Mouse (Mus musculus) forebrain, embryonic 14.5 days (tissue): Measurements from ENCODE around the gene Tsx. TPM values are rescaled to one million over a fixed set of nuclear protein-coding genes. Genes with fewer than 3 reads are reported as not detected.
A peak's percentile ranks its signal among the peaks of the same experiment; 100 is the strongest.
"Not testable (repeated sequence)": the region's sequence is repeated elsewhere in the genome, so short reads cannot be mapped to it uniquely, and the experiment has no call there.

Experiments used
- ATAC-seq: fragments of 200-750 bp; cut with Nextera tagmentation; 2 replicates; pipeline ENCODE4 v1.8.0; 2017; ENCODE audit warnings: mild to moderate bottlenecking, moderate library complexity
- DNase-seq: peaks from one replicate; pipeline ENCODE4 v3.0.0-alpha.2; 2015; ENCODE audit warnings: low spot score
- H3K27ac ChIP-seq: fragments of 300-500 bp; sonication (generic); 2 replicates; pipeline ENCODE4 v1.5.1; 2014; ENCODE audit warnings: low read depth, mild to moderate bottlenecking, control low read depth, low read length, moderate library complexity
- H3K27me3 ChIP-seq: fragments of 300-500 bp; sonication (generic); replicated peaks from 2 replicates; pipeline ENCODE4 v1.6.1; 2014; ENCODE audit warnings: low read length, control low read depth, mixed read lengths; ENCODE audit not compliant: control insufficient read depth, insufficient read depth
- H3K36me3 ChIP-seq: fragments of 300-500 bp; sonication (generic); 2 replicates; pipeline ENCODE4 v1.6.1; 2014; ENCODE audit warnings: low read length, control low read depth; ENCODE audit not compliant: control insufficient read depth, insufficient read depth
- H3K4me1 ChIP-seq: fragments of 300-500 bp; sonication (generic); 2 replicates; pipeline ENCODE4 v1.6.1; 2014; ENCODE audit warnings: antibody characterized with exemption, low read length, control low read depth; ENCODE audit not compliant: control insufficient read depth, insufficient read depth
- H3K4me2 ChIP-seq: fragments of 300-500 bp; sonication (generic); 2 replicates; pipeline ENCODE4 v1.6.1; 2014; ENCODE audit warnings: mild to moderate bottlenecking, control low read depth, low read length
- H3K4me3 ChIP-seq: fragments of 300-500 bp; sonication (generic); 2 replicates; pipeline ENCODE4 v1.5.1; 2014; ENCODE audit warnings: low read depth, low read length, control low read depth
- H3K9ac ChIP-seq: fragments of 300-500 bp; sonication (generic); 2 replicates; pipeline ENCODE4 v1.6.1; 2014; ENCODE audit warnings: mild to moderate bottlenecking, low read length, control low read depth, moderate library complexity
- H3K9me3 ChIP-seq: fragments of 300-500 bp; sonication (generic); replicated peaks from 2 replicates; pipeline ENCODE4 v1.6.1; 2016; ENCODE audit warnings: low read length, control low read depth, mixed read lengths; ENCODE audit not compliant: control insufficient read depth
- WGBS: fragments of 180-500 bp; shearing (Covaris S2); extraction: QIAGEN DNeasy Blood & Tissue Kit; methylation state at CpG from one replicate; pipeline ENCODE4 v1.1.7; 2014; 5-methylcytosine and 5-hydroxymethylcytosine counted together
- polyA plus RNA-seq: library from polyadenylated mRNA; unstranded; fragments of >200 nt; fragmentation: Nextera tagmentation; extraction: Ambion mirVana; gene quantifications from 2 replicates; pipeline ENCODE4 v1.2.1, GENCODE M21; 2014

The Tsx gene
- polyA plus RNA-seq, 1 experiment from 2014 or later = not detected

DNA sequence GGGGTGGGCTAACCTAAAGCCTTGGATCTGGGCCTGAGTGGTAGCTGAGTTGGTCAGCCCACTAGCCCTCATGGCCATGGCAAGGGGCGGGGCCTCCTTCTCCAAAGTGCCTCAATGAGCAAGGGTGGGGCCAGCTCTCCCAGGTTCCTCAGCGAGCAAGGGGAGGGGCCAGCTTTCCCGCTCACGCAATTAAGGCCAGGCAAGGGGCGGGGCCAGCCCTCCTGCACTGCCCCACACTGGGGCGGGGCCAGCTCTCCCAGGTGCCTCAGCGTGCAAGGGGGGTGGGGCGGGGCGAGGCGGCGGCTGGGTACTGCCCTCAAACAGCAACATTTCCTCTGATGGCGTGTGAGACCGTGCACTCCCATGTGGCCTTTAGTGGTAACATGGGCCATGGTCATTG, 9.2 kb upstream of the Tsx start:
- no peak overlapping the region for H3K4me2 ChIP-seq
- DNase-seq (no peak), ATAC-seq (no peak)
- 0 out of 2 replicates have a peak, but pooled peaks cover 4% of the 10 kb centered on the region for H3K27me3 ChIP-seq
- H3K9me3 ChIP-seq = no peaks in the 10 kb centered on the region
- no peak overlapping the region for H3K27ac ChIP-seq
- H3K4me3 ChIP-seq = no peak overlapping the region
- H3K4me1 ChIP-seq = no peaks in the 10 kb centered on the region
- H3K36me3 ChIP-seq = no peaks in the 10 kb centered on the region
- WGBS = 38% methylated on average over 13 of the region's 13 CpGs
- H3K9ac ChIP-seq = no peak overlapping the region

DNA sequence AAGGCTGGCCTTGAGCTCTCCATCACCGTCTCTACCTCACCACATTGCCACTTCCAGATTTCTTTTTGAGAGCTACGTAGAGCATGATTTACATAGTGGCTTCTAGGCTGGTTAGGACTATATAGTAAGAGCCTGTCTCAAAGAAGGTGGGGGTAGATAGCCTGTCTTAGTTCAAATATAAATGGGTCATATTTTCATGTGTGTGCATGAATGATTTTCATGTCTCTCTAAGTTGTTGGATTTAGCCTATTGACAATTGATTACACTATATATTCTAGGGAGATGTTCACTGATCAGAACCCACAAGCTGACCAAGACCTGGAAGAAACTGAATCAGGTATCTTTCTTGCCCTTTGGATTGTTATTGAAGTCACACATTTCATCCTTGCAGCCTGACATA, 7.4 kb downstream of the Tsx start, which contains the start of gene Gm26992:
Gm26992 (plus strand) TSS at position 301 of the 400 bp plus-strand sequence.
- Histone ChIP-seq H3K4me3 (no peak within 1 kb of the TSS), H3K36me3 (no peaks in the 10 kb centered on the region), H3K9ac (no peak within 1 kb of the TSS), H3K4me2 (no peak within 1 kb of the TSS), H3K9me3 (no peaks in the 10 kb centered on the region), H3K4me1 (no peaks in the 10 kb centered on the region), H3K27ac (no peak within 1 kb of the TSS), H3K27me3 (no peaks in the 10 kb centered on the region)
- no peak for DNase-seq
- WGBS = 94% methylated on average over 2 of the region's 2 CpGs
- no peak for ATAC-seq

DNA sequence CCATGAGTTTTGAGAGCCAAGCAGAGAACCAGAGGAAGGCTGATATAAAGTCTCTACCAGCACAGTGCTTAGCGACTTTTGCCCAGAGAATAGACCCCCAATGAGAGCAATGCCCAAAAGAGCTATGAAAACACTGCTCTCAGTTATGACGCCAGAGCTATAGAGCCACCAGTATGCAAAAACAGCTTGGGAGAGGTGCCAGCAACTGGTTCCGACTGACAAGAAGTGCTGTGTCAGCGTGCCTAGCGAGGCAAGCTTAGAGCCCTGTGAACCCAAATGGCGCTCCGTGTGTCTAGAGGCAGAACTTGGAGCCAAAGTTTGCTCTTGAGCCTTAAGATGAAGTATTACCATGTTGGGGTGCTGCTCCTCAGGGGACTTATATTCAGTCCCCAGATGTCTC, 13.4 kb downstream of the Tsx start:
- no peaks in the 10 kb centered on the region for H3K36me3 ChIP-seq
- DNase-seq (no peak), ATAC-seq (no peak)
- H3K27ac ChIP-seq = no peak overlapping the region
- no peak overlapping the region for H3K4me3 ChIP-seq
- 77% methylated on average over 7 of the region's 7 CpGs for WGBS
- no peaks in the 10 kb centered on the region for H3K27me3 ChIP-seq
- no peaks in the 10 kb centered on the region for H3K9me3 ChIP-seq
- no peaks in the 10 kb centered on the region for H3K4me1 ChIP-seq
- no peak overlapping the region for H3K9ac ChIP-seq
- H3K4me2 ChIP-seq = no peak overlapping the region

DNA sequence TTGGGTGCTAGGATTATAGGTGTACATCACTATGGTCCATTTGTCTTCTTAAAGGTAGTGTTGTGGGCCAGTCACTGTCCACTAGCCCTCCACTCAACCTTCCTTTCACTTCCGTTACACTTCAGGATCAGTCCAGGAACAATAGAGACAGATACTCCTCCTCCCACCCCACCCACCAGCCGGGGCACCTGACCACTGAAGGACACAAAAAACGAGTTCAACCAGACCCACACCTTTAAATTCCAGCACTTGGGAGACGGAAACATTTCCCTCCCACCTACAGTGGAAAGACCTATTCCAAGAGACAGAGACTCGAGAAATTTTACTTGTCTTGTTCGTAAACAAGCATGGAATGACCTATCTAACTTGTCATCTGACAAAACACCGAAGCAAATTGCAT, 18.0 kb downstream of the Tsx start:
- no peaks in the 10 kb centered on the region for H3K4me1 ChIP-seq
- no peak overlapping the region for H3K9ac ChIP-seq
- 72% methylated on average over 7 of the region's 7 CpGs for WGBS
- no peaks in the 10 kb centered on the region for H3K9me3 ChIP-seq
- no peak overlapping the region for H3K4me3 ChIP-seq
- H3K36me3 ChIP-seq = no peaks in the 10 kb centered on the region
- H3K27ac ChIP-seq = no peak overlapping the region
- peaks cover 4% of the 10 kb centered on the region for H3K27me3 ChIP-seq
- DNase-seq (no peak), ATAC-seq (no peak)
- no peak overlapping the region for H3K4me2 ChIP-seq

DNA sequence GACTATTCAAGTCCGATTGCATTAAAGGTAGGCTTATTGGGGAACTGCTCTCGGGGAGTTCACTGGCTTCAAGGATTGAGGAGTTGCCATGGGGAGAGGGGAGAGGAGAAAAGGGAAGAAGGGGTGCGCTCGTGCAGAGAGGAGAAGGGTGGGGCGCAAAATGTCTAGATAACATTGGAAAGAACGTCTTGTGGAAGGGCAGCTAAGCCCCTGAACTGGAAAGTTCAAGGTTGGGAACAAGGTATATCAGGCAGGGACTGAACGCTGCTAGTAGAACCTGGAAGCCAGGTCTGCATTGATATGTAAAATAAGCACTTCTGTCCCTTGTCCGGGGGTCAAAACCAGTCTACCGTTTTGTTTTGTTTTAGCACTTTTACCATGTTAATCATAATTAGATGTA, 23.8 kb downstream of the Tsx start:
- H3K4me3 ChIP-seq = no peak overlapping the region
- 20% methylated on average over 9 of the region's 9 CpGs for WGBS
- no peak overlapping the region for H3K4me2 ChIP-seq
- H3K27ac ChIP-seq = no peak overlapping the region
- no peaks in the 10 kb centered on the region for H3K9me3 ChIP-seq
- DNase-seq = no peak
- H3K36me3 ChIP-seq = no peaks in the 10 kb centered on the region
- H3K9ac ChIP-seq = no peak overlapping the region
- no peak for ATAC-seq
- H3K4me1 ChIP-seq = no peaks in the 10 kb centered on the region
- H3K27me3 ChIP-seq = peaks cover 12% of the 10 kb centered on the region

DNA sequence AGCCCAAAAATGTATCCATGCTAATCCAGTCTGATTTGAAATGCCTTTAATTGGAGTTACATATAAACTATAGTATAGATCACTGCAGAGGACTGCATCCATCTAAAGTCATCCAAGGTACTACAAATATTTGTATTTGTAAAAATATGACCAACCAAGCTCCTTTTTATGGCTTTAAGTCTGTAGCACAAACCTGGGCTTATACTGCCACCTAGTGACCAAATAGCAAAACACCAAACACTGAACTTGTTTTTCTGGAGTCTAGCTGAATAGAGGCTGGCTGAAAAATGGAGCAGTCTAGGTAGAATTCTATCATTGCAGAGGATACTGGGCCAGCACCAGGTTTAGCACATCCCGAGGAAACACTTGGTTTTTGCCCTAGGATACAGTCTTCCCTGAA, 26.5 kb downstream of the Tsx start:
- peak; percentile 86 for DNase-seq
- no peaks in the 10 kb centered on the region for H3K9me3 ChIP-seq
- 3% methylated on average over 1 of the region's 1 CpGs for WGBS
- peak; percentile 50; the same call in 1 of the 2 replicates for ATAC-seq
- no peaks in the 10 kb centered on the region for H3K36me3 ChIP-seq
- H3K4me2 ChIP-seq = no peak overlapping the region
- no peak overlapping the region for H3K4me3 ChIP-seq
- no peaks in the 10 kb centered on the region for H3K4me1 ChIP-seq
- H3K9ac ChIP-seq = no peak overlapping the region
- no peak overlapping the region for H3K27ac ChIP-seq
- peaks cover 14% of the 10 kb centered on the region for H3K27me3 ChIP-seq

DNA sequence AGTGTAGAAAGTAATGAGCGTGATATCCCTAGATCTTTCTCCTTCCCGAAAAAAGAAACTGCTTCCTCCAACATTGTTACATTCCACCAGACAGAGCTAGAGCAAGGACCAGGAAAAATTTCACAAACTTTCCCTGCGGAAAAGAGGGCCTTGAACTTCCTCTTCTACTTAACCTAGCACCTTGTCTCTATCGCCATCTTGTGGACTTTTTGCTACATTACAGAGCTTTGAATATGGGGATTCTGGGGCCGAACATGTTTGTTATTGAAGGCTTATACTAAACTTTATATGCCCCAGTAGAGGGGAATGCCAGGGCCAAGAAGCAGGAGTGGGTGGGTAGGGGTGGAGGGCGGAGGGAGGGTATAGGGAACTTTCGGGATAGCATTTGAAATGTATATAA, 29.5 kb downstream of the Tsx start:
- ATAC-seq = no peak

DNA sequence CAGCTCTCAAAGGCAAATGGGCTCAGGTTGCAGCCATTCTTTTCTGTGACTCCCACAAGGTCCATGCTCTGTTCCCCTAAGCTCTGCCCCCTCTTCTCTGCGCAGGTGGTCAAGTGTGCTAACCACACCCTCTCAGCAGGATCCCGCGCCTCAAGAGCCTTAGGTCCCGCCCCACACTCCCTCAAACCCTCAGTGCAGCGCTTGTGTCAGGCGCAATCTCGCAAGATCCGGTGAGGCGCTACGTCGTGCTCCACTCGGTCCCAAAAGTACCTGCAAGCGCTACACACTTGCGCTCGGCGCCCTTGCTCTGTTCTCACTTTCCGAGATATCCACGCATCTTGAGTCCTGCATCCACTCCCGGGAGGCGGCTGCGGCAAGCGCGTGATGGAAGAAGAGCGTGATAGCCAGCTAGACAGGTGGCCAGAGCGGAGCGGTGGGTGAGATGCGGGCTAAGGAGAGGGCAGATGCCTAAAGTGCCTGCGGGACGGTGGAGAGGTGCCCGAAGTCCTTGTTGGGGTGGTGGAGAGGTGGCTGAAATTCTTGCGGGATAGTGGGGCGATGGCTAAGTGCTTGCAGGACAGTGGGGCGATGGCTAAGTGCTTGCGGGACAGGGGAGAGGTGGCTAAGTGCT, 33.4 kb downstream of the Tsx start:
- no peak overlapping the region for H3K27ac ChIP-seq
- H3K4me3 ChIP-seq = peak overlapping the region; percentile 31
- ATAC-seq = peak; percentile 46; the same call in 1 of the 2 replicates
- WGBS = 13% methylated on average over 34 of the region's 34 CpGs
- peaks cover 4% of the 10 kb centered on the region; the same call in 1 of the 2 replicates for H3K27me3 ChIP-seq
- no peaks in the 10 kb centered on the region for H3K36me3 ChIP-seq
- H3K9me3 ChIP-seq = no peaks in the 10 kb centered on the region
- DNase-seq = peak; percentile 15
- 0 out of 2 replicates have a peak overlapping the region, but pooled peaks have one; percentile 21 for H3K9ac ChIP-seq
- peak overlapping the region; percentile 61 for H3K4me2 ChIP-seq
- H3K4me1 ChIP-seq = no peaks in the 10 kb centered on the region

More for the DNA sequence above, 29.5 kb downstream of the Tsx start:
- Histone ChIP-seq H3K9me3 (no peaks in the 10 kb centered on the region), H3K27ac (no peak overlapping the region), H3K4me2 (no peak overlapping the region), H3K4me3 (no peak overlapping the region), H3K27me3 (peaks cover 11% of the 10 kb centered on the region; the same call in 1 of the 2 replicates), H3K9ac (no peak overlapping the region), H3K4me1 (no peaks in the 10 kb centered on the region), H3K36me3 (no peaks in the 10 kb centered on the region)
- peak; percentile 63 for DNase-seq
- 33% methylated on average over 7 of the region's 7 CpGs for WGBS

DNA sequence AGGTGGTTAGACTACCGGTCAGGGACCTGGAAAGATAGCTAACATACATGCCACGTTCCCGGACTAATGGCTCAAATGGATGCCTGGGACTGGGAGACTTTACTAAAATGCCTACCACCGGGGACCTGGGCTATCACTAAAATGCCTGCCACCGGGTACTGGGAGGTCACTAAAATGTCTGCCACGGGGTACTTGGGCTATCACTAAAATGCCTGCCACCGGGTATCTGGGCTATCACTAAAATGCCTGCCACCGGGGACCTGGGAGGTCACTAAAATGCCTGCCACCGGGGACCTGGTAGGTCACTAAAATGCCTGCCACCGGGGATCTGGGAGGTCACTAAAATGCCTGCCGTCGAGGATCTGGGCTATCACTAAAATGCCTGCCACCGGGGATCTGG, 34.2 kb downstream of the Tsx start:
- peak overlapping the region; percentile 61; the same call in 1 of the 2 replicates for H3K4me2 ChIP-seq
- not testable (repeated sequence) for H3K4me1 ChIP-seq, H3K27me3 ChIP-seq, DNase-seq, H3K36me3 ChIP-seq, H3K9ac ChIP-seq, ATAC-seq, H3K27ac ChIP-seq, H3K9me3 ChIP-seq, H3K4me3 ChIP-seq
- 71% methylated on average over 10 of the region's 13 CpGs for WGBS
